Mouse (Mus musculus) thymus, adult 2 months (tissue): Measurements from ENCODE around the gene Smim20.

Experiments
- CTCF ChIP-seq: fragments of 200-500 bp; IDR thresholded peaks from 2 replicates; pipeline ENCODE4 v1.5.1; 2012; ENCODE audit warnings: mild to moderate bottlenecking, control low read depth, low read length, moderate library complexity, borderline replicate concordance; ENCODE audit not compliant: control insufficient read depth, poor library complexity, insufficient read depth; ENCODE audit errors: extremely low read depth
- POLR2A ChIP-seq: fragments of 200-500 bp; IDR thresholded peaks from 2 replicates; pipeline ENCODE4 v1.6.1; 2012; ENCODE audit warnings: mild to moderate bottlenecking, low read length, control low read depth, moderate library complexity; ENCODE audit not compliant: control insufficient read depth, poor library complexity, insufficient read depth; ENCODE audit errors: extremely low read depth

GRCm38 (mm10) chr5:53317396-53317795 is 50.5 kb downstream of the Smim20 start:
- TF ChIP-seq POLR2A: no peak
- no peak for TF ChIP-seq CTCF
